Mouse (Mus musculus): ENCODE data around the gene Knl1. TPM values are rescaled to one million over a fixed set of nuclear protein-coding genes. Genes with fewer than 3 reads are reported as not detected.

The Knl1 gene
- total RNA-seq, 1 experiment from 2014 or later = 4.7 TPM

- no peak for ATAC-seq (ENCODE audit: extremely low read depth, insufficient number of reproducible peaks, low FRiP score, poor library complexity, severe bottlenecking)
Observed at GRCm38 (mm10) chr2:119147775-119148174, 100.9 kb downstream of the Knl1 start.

GRCm38 (mm10) chr2:119152255-119152654 lies 105.3 kb downstream of the Knl1 start:
- ATAC-seq (ENCODE audit: extremely low read depth, insufficient number of reproducible peaks, low FRiP score, poor library complexity, severe bottlenecking) = no peak

- ATAC-seq (ENCODE audit: extremely low read depth, insufficient number of reproducible peaks, low FRiP score, poor library complexity, severe bottlenecking) = no peak
Observed at GRCm38 (mm10) chr2:119154683-119155082, 107.8 kb downstream of the Knl1 start.

Other genes with a start within 250 kb of the Knl1 start
- 10.7 and 13.2 TPM in 2 replicates for gene Knstrn, start 233.1 kb upstream of the Knl1 start, total RNA-seq (2017)
- gene Ivd, start 185.2 kb upstream of the Knl1 start, total RNA-seq (2017) = 36.6 and 47.0 TPM in 2 replicates
- 15.2 and 16.2 TPM in 2 replicates for gene Bahd1, start 146.7 kb upstream of the Knl1 start, total RNA-seq (2017)
- gene Chst14, start 120.6 kb upstream of the Knl1 start, total RNA-seq (2017) = 0.81 and 2.2 TPM in 2 replicates
- 9.0 and 10.9 TPM in 2 replicates for gene Ccdc32, start 17.7 kb upstream of the Knl1 start, total RNA-seq (2017)
- 5.9 and 7.4 TPM in 2 replicates for gene Rpusd2, start 12.3 kb upstream of the Knl1 start, total RNA-seq (2017)
- gene Rad51, start 65.7 kb downstream of the Knl1 start, total RNA-seq (2017) = 1.4 and 4.2 TPM in 2 replicates
- gene Rmdn3, start 109.9 kb downstream of the Knl1 start, total RNA-seq (2017) = 19.0 and 21.6 TPM in 2 replicates
- gene Gchfr, start 120.7 kb downstream of the Knl1 start, total RNA-seq (2017) = 0.70 TPM in 1 of 2 replicates, not detected in the other
- 0.98 and 1.0 TPM in 2 replicates for gene Gm14137, start 127.4 kb downstream of the Knl1 start, total RNA-seq (2017)
- gene Zfyve19, start 161.5 kb downstream of the Knl1 start, total RNA-seq (2017) = 41.5 and 46.1 TPM in 2 replicates
- 33.6 and 37.8 TPM in 2 replicates for gene Dnajc17, start 161.7 kb downstream of the Knl1 start, total RNA-seq (2017)
- not detected in 2 replicates for gene Ppp1r14d, start 182.8 kb downstream of the Knl1 start, total RNA-seq (2017)
- gene Spint1, start 190.2 kb downstream of the Knl1 start, total RNA-seq (2017) = not detected in 2 replicates
- 2.7 and 3.1 TPM in 2 replicates for gene Rhov, start 224.2 kb downstream of the Knl1 start, total RNA-seq (2017)
- 21.4 and 21.6 TPM in 2 replicates for gene Vps18, start 241.6 kb downstream of the Knl1 start, total RNA-seq (2017)

All from neutrophil, adult 5-6 weeks (primary cell).